Mouse (Mus musculus): Measurements from ENCODE around the gene Elk3. TPM values are rescaled to one million over a fixed set of nuclear protein-coding genes. Genes with fewer than 3 reads are reported as not detected.
A peak's percentile ranks its signal among the peaks of the same experiment; 100 is the strongest.

Elk3 gene
- polyA plus RNA-seq, 1 experiment from 2014 or later = 45.6 TPM

GRCm38 (mm10) chr10:93288336-93288735 lies 22.6 kb downstream of the Elk3 start:
- no peak overlapping the region for H3K4me2 ChIP-seq (replicated peaks; ENCODE audit: low read depth, low read length)
- H3K27me3 ChIP-seq (ENCODE audit: insufficient read depth, low read length) = no peaks in the 10 kb centered on the region
- H3K36me3 ChIP-seq (ENCODE audit: insufficient read depth, low read length) = peaks cover 13% of the 10 kb centered on the region
- peaks cover 30% of the 10 kb centered on the region for H3K4me1 ChIP-seq (ENCODE audit: insufficient read depth, low read length)
- ATAC-seq (ENCODE audit: low FRiP score, low TSS enrichment) = no peak
- no peak overlapping the region for H3K9ac ChIP-seq (replicated peaks; ENCODE audit: low read length)
- no peak overlapping the region for H3K4me3 ChIP-seq (ENCODE audit: low read length)
- 50% methylated on average over 4 of the region's 4 CpGs for WGBS
- no peaks in the 10 kb centered on the region for H3K9me3 ChIP-seq (ENCODE audit: low read length)
- H3K27ac ChIP-seq (ENCODE audit: low read length) = no peak overlapping the region

- Histone ChIP-seq H3K27ac (ENCODE audit: low read length) (no peak overlapping the region), H3K4me1 (ENCODE audit: insufficient read depth, low read length) (peaks cover 37% of the 10 kb centered on the region), H3K9me3 (ENCODE audit: low read length) (no peaks in the 10 kb centered on the region), H3K27me3 (ENCODE audit: insufficient read depth, low read length) (no peaks in the 10 kb centered on the region), H3K4me3 (ENCODE audit: low read length) (no peak overlapping the region), H3K36me3 (ENCODE audit: insufficient read depth, low read length) (peaks cover 13% of the 10 kb centered on the region), H3K9ac (replicated peaks; ENCODE audit: low read length) (no peak overlapping the region), H3K4me2 (replicated peaks; ENCODE audit: low read depth, low read length) (no peak overlapping the region)
- 89% methylated on average over 8 of the region's 8 CpGs for WGBS
- ATAC-seq (ENCODE audit: low FRiP score, low TSS enrichment) = no peak
Measured at GRCm38 (mm10) chr10:93287551-93288145, 23.3 kb downstream of the Elk3 start.

- no peaks in the 10 kb centered on the region for H3K9me3 ChIP-seq (ENCODE audit: low read length)
- 61% methylated on average over 5 of the region's 5 CpGs for WGBS
- no peak for ATAC-seq (ENCODE audit: low FRiP score, low TSS enrichment)
- H3K27me3 ChIP-seq (ENCODE audit: insufficient read depth, low read length) = no peaks in the 10 kb centered on the region
- H3K4me3 ChIP-seq (ENCODE audit: low read length) = no peak overlapping the region
- H3K27ac ChIP-seq (ENCODE audit: low read length) = peak overlapping the region; percentile 56; the same call in 1 of the 2 replicates
- no peak overlapping the region for H3K9ac ChIP-seq (replicated peaks; ENCODE audit: low read length)
- H3K36me3 ChIP-seq (ENCODE audit: insufficient read depth, low read length) = peaks cover 20% of the 10 kb centered on the region
- H3K4me1 ChIP-seq (ENCODE audit: insufficient read depth, low read length) = peaks cover 47% of the 10 kb centered on the region
- H3K4me2 ChIP-seq (replicated peaks; ENCODE audit: low read depth, low read length) = no peak overlapping the region
Measured at GRCm38 (mm10) chr10:93285489-93285888, 25.4 kb downstream of the Elk3 start.

- no peak for ATAC-seq (ENCODE audit: low FRiP score, low TSS enrichment)
- H3K27ac ChIP-seq (ENCODE audit: low read length) = no peak overlapping the region; the same call in 1 of the 2 replicates
- no peak overlapping the region for H3K9ac ChIP-seq (replicated peaks; ENCODE audit: low read length)
- H3K4me1 ChIP-seq (ENCODE audit: insufficient read depth, low read length) = peaks cover 49% of the 10 kb centered on the region
- no peaks in the 10 kb centered on the region for H3K9me3 ChIP-seq (ENCODE audit: low read length)
- H3K4me3 ChIP-seq (ENCODE audit: low read length) = no peak overlapping the region
- no peaks in the 10 kb centered on the region for H3K27me3 ChIP-seq (ENCODE audit: insufficient read depth, low read length)
- no peak overlapping the region for H3K4me2 ChIP-seq (replicated peaks; ENCODE audit: low read depth, low read length)
- H3K36me3 ChIP-seq (ENCODE audit: insufficient read depth, low read length) = peaks cover 24% of the 10 kb centered on the region
- WGBS = 61% methylated on average over 4 of the region's 4 CpGs
Measured at GRCm38 (mm10) chr10:93283258-93283657, 27.7 kb downstream of the Elk3 start.

- WGBS = 18% methylated on average over 12 of the region's 12 CpGs
- H3K4me1 ChIP-seq (ENCODE audit: insufficient read depth, low read length) = peaks cover 50% of the 10 kb centered on the region
- no peak overlapping the region; the same call in 1 of the 2 replicates for H3K9ac ChIP-seq (replicated peaks; ENCODE audit: low read length)
- peak overlapping the region; percentile 37; the same call in 1 of the 2 replicates for H3K27ac ChIP-seq (ENCODE audit: low read length)
- peaks cover 24% of the 10 kb centered on the region for H3K36me3 ChIP-seq (ENCODE audit: insufficient read depth, low read length)
- no peaks in the 10 kb centered on the region for H3K27me3 ChIP-seq (ENCODE audit: insufficient read depth, low read length)
- no peaks in the 10 kb centered on the region for H3K9me3 ChIP-seq (ENCODE audit: low read length)
- peak; percentile 77 for ATAC-seq (ENCODE audit: low FRiP score, low TSS enrichment)
- no peak overlapping the region for H3K4me2 ChIP-seq (replicated peaks; ENCODE audit: low read depth, low read length)
- H3K4me3 ChIP-seq (ENCODE audit: low read length) = no peak overlapping the region
Measured at GRCm38 (mm10) chr10:93282526-93282964, 28.4 kb downstream of the Elk3 start.

- Histone ChIP-seq H3K4me1 (ENCODE audit: insufficient read depth, low read length) (peaks cover 64% of the 10 kb centered on the region), H3K27me3 (ENCODE audit: insufficient read depth, low read length) (no peaks in the 10 kb centered on the region), H3K4me3 (ENCODE audit: low read length) (no peak overlapping the region), H3K27ac (ENCODE audit: low read length) (no peak overlapping the region), H3K36me3 (ENCODE audit: insufficient read depth, low read length) (peaks cover 24% of the 10 kb centered on the region), H3K4me2 (replicated peaks; ENCODE audit: low read depth, low read length) (no peak overlapping the region), H3K9ac (replicated peaks; ENCODE audit: low read length) (no peak overlapping the region), H3K9me3 (ENCODE audit: low read length) (no peaks in the 10 kb centered on the region)
- 47% methylated on average over 7 of the region's 7 CpGs for WGBS
- ATAC-seq (ENCODE audit: low FRiP score, low TSS enrichment) = no peak
Measured at GRCm38 (mm10) chr10:93281092-93281491, 29.8 kb downstream of the Elk3 start.

GRCm38 (mm10) chr10:93280586-93280985 lies 30.3 kb downstream of the Elk3 start:
- Histone ChIP-seq H3K4me2 (replicated peaks; ENCODE audit: low read depth, low read length) (no peak overlapping the region), H3K36me3 (ENCODE audit: insufficient read depth, low read length) (peaks cover 24% of the 10 kb centered on the region), H3K4me1 (ENCODE audit: insufficient read depth, low read length) (peaks cover 69% of the 10 kb centered on the region), H3K27me3 (ENCODE audit: insufficient read depth, low read length) (no peaks in the 10 kb centered on the region), H3K9me3 (ENCODE audit: low read length) (no peaks in the 10 kb centered on the region), H3K9ac (replicated peaks; ENCODE audit: low read length) (no peak overlapping the region), H3K4me3 (ENCODE audit: low read length) (no peak overlapping the region), H3K27ac (ENCODE audit: low read length) (no peak overlapping the region)
- WGBS = 44% methylated on average over 12 of the region's 12 CpGs
- ATAC-seq (ENCODE audit: low FRiP score, low TSS enrichment) = peak; percentile 12; the same call in 1 of the 2 replicates

- ATAC-seq (ENCODE audit: low FRiP score, low TSS enrichment) = no peak
- WGBS = 86% methylated on average over 9 of the region's 9 CpGs
- no peaks in the 10 kb centered on the region for H3K9me3 ChIP-seq (ENCODE audit: low read length)
- H3K9ac ChIP-seq (replicated peaks; ENCODE audit: low read length) = no peak overlapping the region
- no peak overlapping the region for H3K4me3 ChIP-seq (ENCODE audit: low read length)
- H3K27me3 ChIP-seq (ENCODE audit: insufficient read depth, low read length) = no peaks in the 10 kb centered on the region
- no peak overlapping the region for H3K4me2 ChIP-seq (replicated peaks; ENCODE audit: low read depth, low read length)
- peaks cover 17% of the 10 kb centered on the region for H3K36me3 ChIP-seq (ENCODE audit: insufficient read depth, low read length)
- peaks cover 70% of the 10 kb centered on the region for H3K4me1 ChIP-seq (ENCODE audit: insufficient read depth, low read length)
- H3K27ac ChIP-seq (ENCODE audit: low read length) = no peak overlapping the region
Measured at GRCm38 (mm10) chr10:93279062-93279461, 31.9 kb downstream of the Elk3 start.

- no peaks in the 10 kb centered on the region for H3K9me3 ChIP-seq (ENCODE audit: low read length)
- no peak for ATAC-seq (ENCODE audit: low FRiP score, low TSS enrichment)
- H3K27ac ChIP-seq (ENCODE audit: low read length) = no peak overlapping the region
- H3K27me3 ChIP-seq (ENCODE audit: insufficient read depth, low read length) = no peaks in the 10 kb centered on the region
- no peak overlapping the region for H3K9ac ChIP-seq (replicated peaks; ENCODE audit: low read length)
- H3K36me3 ChIP-seq (ENCODE audit: insufficient read depth, low read length) = peaks cover 11% of the 10 kb centered on the region
- H3K4me2 ChIP-seq (replicated peaks; ENCODE audit: low read depth, low read length) = no peak overlapping the region
- H3K4me1 ChIP-seq (ENCODE audit: insufficient read depth, low read length) = peaks cover 66% of the 10 kb centered on the region
- no peak overlapping the region for H3K4me3 ChIP-seq (ENCODE audit: low read length)
- WGBS = 83% methylated on average over 8 of the region's 8 CpGs
Measured at GRCm38 (mm10) chr10:93278361-93278760, 32.6 kb downstream of the Elk3 start.

GRCm38 (mm10) chr10:93276857-93277256 lies 34.1 kb downstream of the Elk3 start:
- Histone ChIP-seq H3K4me1 (ENCODE audit: insufficient read depth, low read length) (peaks cover 57% of the 10 kb centered on the region), H3K4me2 (replicated peaks; ENCODE audit: low read depth, low read length) (peak overlapping the region; percentile 45), H3K27me3 (ENCODE audit: insufficient read depth, low read length) (no peaks in the 10 kb centered on the region), H3K4me3 (ENCODE audit: low read length) (peak overlapping the region; percentile 30; the same call in 1 of the 2 replicates), H3K36me3 (ENCODE audit: insufficient read depth, low read length) (peaks cover 7% of the 10 kb centered on the region), H3K27ac (ENCODE audit: low read length) (peak overlapping the region; percentile 33), H3K9ac (replicated peaks; ENCODE audit: low read length) (0 out of 2 replicates have a peak overlapping the region, but pooled peaks have one; percentile 53), H3K9me3 (ENCODE audit: low read length) (no peaks in the 10 kb centered on the region)
- ATAC-seq (ENCODE audit: low FRiP score, low TSS enrichment) = no peak
- 23% methylated on average over 9 of the region's 9 CpGs for WGBS

Data from kidney, embryonic 16.5 days (tissue).